Mouse (Mus musculus) myocyte (in vitro differentiated cells): ENCODE data around the gene Gpr176. TPM values are rescaled to one million over a fixed set of nuclear protein-coding genes. Genes with fewer than 3 reads are reported as not detected.

Source experiments
- H3K27me3 ChIP-seq: one replicate; pipeline ENCODE4 v1.6.1; 2011; ENCODE audit not compliant: control insufficient read depth, insufficient read depth, insufficient read length
- H3K36me3 ChIP-seq: one replicate; pipeline ENCODE4 v1.6.1; 2011; ENCODE audit not compliant: control insufficient read depth, insufficient read depth
- H3K4me2 ChIP-seq: one replicate; pipeline ENCODE4 v1.6.1; 2011; ENCODE audit warnings: low read depth, control low read depth
- H3K4me3 ChIP-seq: one replicate; pipeline ENCODE4 v1.5.1; 2011; ENCODE audit warnings: mild to moderate bottlenecking, control low read depth, moderate library complexity
- H3K79me2 ChIP-seq: one replicate; pipeline ENCODE4 v1.6.1; 2011; ENCODE audit not compliant: control insufficient read depth, insufficient read depth
- H3ac ChIP-seq: one replicate; pipeline ENCODE4 v1.6.1; 2011; ENCODE audit not compliant: control insufficient read depth, insufficient read length
- CEBPB ChIP-seq: IDR thresholded peaks from 2 replicates; pipeline ENCODE4 v1.6.1; 2011; ENCODE audit warnings: mild to moderate bottlenecking, moderate library complexity; ENCODE audit not compliant: poor library complexity, insufficient read depth, severe bottlenecking
- E2F4 ChIP-seq: IDR thresholded peaks from one replicate; pipeline ENCODE4 v1.6.1; 2011; ENCODE audit warnings: mild to moderate bottlenecking, control low read depth, moderate library complexity; ENCODE audit not compliant: insufficient read depth
- MAX ChIP-seq: IDR thresholded peaks from one replicate; pipeline ENCODE4 v1.6.1; 2011; ENCODE audit warnings: low read depth, mild to moderate bottlenecking, control low read depth
- MYOD1 ChIP-seq, 3 experiments: IDR thresholded peaks; one replicate each; pipeline ENCODE4 v1.6.1; 2011; ENCODE audit warnings: control low read depth in 2 of 3, low read depth in 2 of 3, mild to moderate bottlenecking in 2 of 3, moderate library complexity in 1 of 3; ENCODE audit not compliant: insufficient read length in 2 of 3, control insufficient read depth in 1 of 3
- MYOG ChIP-seq, 3 experiments: IDR thresholded peaks; one replicate each; pipeline ENCODE4 v1.6.1; 2011; ENCODE audit warnings: control low read depth in 2 of 3, low read depth in 2 of 3, mild to moderate bottlenecking in 2 of 3; ENCODE audit not compliant: insufficient read length in 2 of 3, control insufficient read depth in 1 of 3, insufficient read depth in 1 of 3
- POLR2A ChIP-seq: IDR thresholded peaks from one replicate; pipeline ENCODE4 v1.6.1; 2011; ENCODE audit warnings: low read depth, mild to moderate bottlenecking, control low read depth, moderate library complexity; ENCODE audit not compliant: insufficient read length
- POLR2AphosphoS2 ChIP-seq: IDR thresholded peaks from one replicate; pipeline ENCODE4 v1.6.1; 2011; ENCODE audit warnings: low read depth, control low read depth; ENCODE audit not compliant: insufficient read length
- REST ChIP-seq: IDR thresholded peaks from one replicate; pipeline ENCODE4 v1.6.1; 2011; ENCODE audit warnings: mild to moderate bottlenecking, control low read depth, moderate library complexity; ENCODE audit not compliant: insufficient read depth, insufficient read length
- SRF ChIP-seq: IDR thresholded peaks from one replicate; pipeline ENCODE4 v1.6.1; 2011; ENCODE audit warnings: low read depth; ENCODE audit not compliant: control insufficient read depth, insufficient read length
- TCF12 ChIP-seq: IDR thresholded peaks from one replicate; pipeline ENCODE4 v1.6.1; 2011; ENCODE audit warnings: mild to moderate bottlenecking, control low read depth; ENCODE audit not compliant: poor library complexity, insufficient read depth, severe bottlenecking
- TCF3 ChIP-seq: IDR thresholded peaks from one replicate; pipeline ENCODE4 v1.6.1; 2011; ENCODE audit warnings: low read depth, control low read depth; ENCODE audit not compliant: insufficient read length
- USF1 ChIP-seq: IDR thresholded peaks from one replicate; pipeline ENCODE4 v1.6.1; 2011; ENCODE audit warnings: low read depth, mild to moderate bottlenecking, control low read depth, moderate library complexity
- polyA plus RNA-seq: library from polyadenylated mRNA; unstranded; fragments of >200 nt; fragmentation: generic; extraction: Trizol; gene quantifications from one replicate; pipeline ENCODE4 v1.2.1, GENCODE M21; 2012; ENCODE audit warnings: missing spikeins

The Gpr176 gene
- polyA plus RNA-seq, 1 experiment = 1.5 TPM

GRCm38 (mm10) chr2:118282467-118282866 lies 90.8 kb downstream of the Gpr176 start:
- no peak overlapping the region for H3K4me3 ChIP-seq
- H3K4me2 ChIP-seq = no peak overlapping the region
- H3K79me2 ChIP-seq = no peaks in the 10 kb centered on the region
- no peak overlapping the region for H3ac ChIP-seq
- TF ChIP-seq POLR2AphosphoS2 = no peak
- no peak for TF ChIP-seq USF1
- TF ChIP-seq E2F4 = no peak
- TF ChIP-seq MAX = no peak
- TF ChIP-seq POLR2A = no peak
- TF ChIP-seq TCF12 = no peak
- TF ChIP-seq MYOG (IDR thresholded peaks at IDR 0.05; ENCODE audit: control insufficient read depth in 1 of 3, insufficient read depth in 1 of 3, insufficient read length in 2 of 3, low read depth in 2 of 3) = no peak
- TF ChIP-seq REST = no peak
- TF ChIP-seq MYOD1 (IDR thresholded peaks at IDR 0.05; ENCODE audit: control insufficient read depth in 1 of 3, insufficient read length in 2 of 3, low read depth in 2 of 3) = no peak
- TF ChIP-seq CEBPB = no peak
- no peaks in the 10 kb centered on the region for H3K27me3 ChIP-seq
- no peaks in the 10 kb centered on the region for H3K36me3 ChIP-seq

GRCm38 (mm10) chr2:118278249-118278648 lies 95.0 kb downstream of the Gpr176 start:
- Histone ChIP-seq H3K36me3 (no peaks in the 10 kb centered on the region), H3K4me2 (no peak overlapping the region), H3ac (no peak overlapping the region), H3K79me2 (no peaks in the 10 kb centered on the region), H3K27me3 (no peaks in the 10 kb centered on the region), H3K4me3 (no peak overlapping the region)
- TF ChIP-seq USF1 = no peak
- no peak for TF ChIP-seq E2F4
- TF ChIP-seq TCF3 = no peak
- no peak for TF ChIP-seq MAX
- no peak for TF ChIP-seq SRF
- no peak for TF ChIP-seq POLR2A
- TF ChIP-seq POLR2AphosphoS2 = no peak
- no peak for TF ChIP-seq TCF12
- TF ChIP-seq CEBPB = no peak
- no peak for TF ChIP-seq MYOG (IDR thresholded peaks at IDR 0.05; ENCODE audit: control insufficient read depth in 1 of 3, insufficient read depth in 1 of 3, insufficient read length in 2 of 3, low read depth in 2 of 3)
- no peak for TF ChIP-seq MYOD1 (IDR thresholded peaks at IDR 0.05; ENCODE audit: control insufficient read depth in 1 of 3, insufficient read length in 2 of 3, low read depth in 2 of 3)
- TF ChIP-seq REST = no peak

GRCm38 (mm10) chr2:118271606-118272005 lies 101.6 kb downstream of the Gpr176 start:
- Histone ChIP-seq H3K4me3 (no peak overlapping the region), H3K27me3 (no peaks in the 10 kb centered on the region), H3K79me2 (no peaks in the 10 kb centered on the region), H3K4me2 (no peak overlapping the region), H3K36me3 (no peaks in the 10 kb centered on the region), H3ac (no peak overlapping the region)
- TF ChIP-seq MYOG (IDR thresholded peaks at IDR 0.05; ENCODE audit: control insufficient read depth in 1 of 3, insufficient read depth in 1 of 3, insufficient read length in 2 of 3, low read depth in 2 of 3) (no peak), MAX (no peak), E2F4 (no peak), TCF12 (no peak), MYOD1 (IDR thresholded peaks at IDR 0.05; ENCODE audit: control insufficient read depth in 1 of 3, insufficient read length in 2 of 3, low read depth in 2 of 3) (no peak), CEBPB (no peak), TCF3 (no peak), USF1 (no peak), POLR2A (no peak), SRF (no peak), REST (no peak), POLR2AphosphoS2 (no peak)

- Histone ChIP-seq H3K4me3 (no peak overlapping the region), H3K36me3 (no peaks in the 10 kb centered on the region), H3ac (no peak overlapping the region), H3K4me2 (no peak overlapping the region), H3K27me3 (no peaks in the 10 kb centered on the region), H3K79me2 (no peaks in the 10 kb centered on the region)
- TF ChIP-seq E2F4 (no peak), MYOG (IDR thresholded peaks at IDR 0.05; ENCODE audit: control insufficient read depth in 1 of 3, insufficient read depth in 1 of 3, insufficient read length in 2 of 3, low read depth in 2 of 3) (no peak), REST (no peak), MAX (no peak), CEBPB (no peak), SRF (no peak), MYOD1 (IDR thresholded peaks at IDR 0.05; ENCODE audit: control insufficient read depth in 1 of 3, insufficient read length in 2 of 3, low read depth in 2 of 3) (no peak), USF1 (no peak), TCF12 (no peak), TCF3 (no peak), POLR2AphosphoS2 (no peak), POLR2A (no peak)
Measured at GRCm38 (mm10) chr2:118270213-118270612, 103.0 kb downstream of the Gpr176 start.

GRCm38 (mm10) chr2:118263914-118264201 lies 109.4 kb downstream of the Gpr176 start:
- H3K27me3 ChIP-seq = no peaks in the 10 kb centered on the region
- H3K79me2 ChIP-seq = no peaks in the 10 kb centered on the region
- TF ChIP-seq REST = no peak
- no peak for TF ChIP-seq TCF12
- no peak for TF ChIP-seq CEBPB
- TF ChIP-seq MAX = no peak
- no peak for TF ChIP-seq TCF3
- no peak for TF ChIP-seq USF1
- no peak for TF ChIP-seq SRF
- H3K4me3 ChIP-seq = no peak overlapping the region
- no peak overlapping the region for H3ac ChIP-seq
- H3K36me3 ChIP-seq = no peaks in the 10 kb centered on the region
- no peak overlapping the region for H3K4me2 ChIP-seq
